Mouse (Mus musculus): ENCODE measurements around the gene Gp1bb. TPM values are rescaled to one million over a fixed set of nuclear protein-coding genes. Genes with fewer than 3 reads are reported as not detected.
A peak's percentile ranks its signal among the peaks of the same experiment; 100 is the strongest.

The Gp1bb gene
- 9.6 and 9.7 TPM in 2 replicates for polyA plus RNA-seq (2015; fragmentation: Nextera tagmentation; extraction: Ambion mirVana)

DNA sequence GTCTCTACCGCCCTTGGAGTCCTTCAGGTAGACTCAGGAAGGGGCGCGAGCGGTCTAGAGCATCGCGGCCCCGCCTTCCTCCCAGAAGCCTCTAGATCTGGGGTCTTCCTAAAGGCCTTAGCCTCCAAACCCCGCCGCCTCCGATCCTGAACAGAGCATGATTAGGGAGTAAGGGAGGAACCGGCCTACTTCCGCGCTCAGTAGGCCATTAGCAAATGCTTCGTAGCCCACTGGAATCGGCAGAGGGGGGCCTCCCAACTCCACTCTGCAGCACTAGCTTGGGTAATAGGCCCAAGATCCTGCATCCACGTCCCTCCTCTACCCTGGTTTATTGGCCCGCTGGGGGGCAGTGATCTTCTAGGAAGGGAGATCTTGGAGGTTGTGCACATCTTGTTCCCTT is at the start of gene Gp1bb:
TSS of gene Gp1bb (minus strand) at position 385 of the 400 bp plus-strand sequence.
- peaks cover 65% of the 10 kb centered on the region for H3K27me3 ChIP-seq (replicated peaks; ENCODE audit: control insufficient read depth, insufficient read depth, low read length)
- WGBS, result 25% methylated on average over 17 of the region's 17 CpGs
- no peak for ATAC-seq
- H3K9ac ChIP-seq (ENCODE audit: low read depth, low read length), result peak within 1 kb of the TSS; percentile 54; the same call in 1 of the 2 replicates
- H3K4me2 ChIP-seq (ENCODE audit: low read length), result peak within 1 kb of the TSS; percentile 81
- peaks cover 39% of the 10 kb centered on the region for H3K36me3 ChIP-seq (ENCODE audit: control insufficient read depth, insufficient read depth, low read length)
- H3K4me1 ChIP-seq (ENCODE audit: control insufficient read depth, insufficient read depth, low read depth, low read length), result peaks cover 30% of the 10 kb centered on the region
- peaks cover 2% of the 10 kb centered on the region; the same call in 1 of the 2 replicates for H3K9me3 ChIP-seq (ENCODE audit: control insufficient read depth, low read length)
- no peak within 1 kb of the TSS for H3K27ac ChIP-seq (ENCODE audit: low read depth, low read length)
- H3K4me3 ChIP-seq (ENCODE audit: low read length), result peak within 1 kb of the TSS; percentile 42

GRCm38 (mm10) chr16:18669914-18670313 is 47.7 kb upstream of the Gp1bb start:
- ATAC-seq, result no peak
- no peak overlapping the region for H3K4me3 ChIP-seq (ENCODE audit: low read length)
- no peak overlapping the region for H3K27ac ChIP-seq (ENCODE audit: low read depth, low read length)
- 75% methylated on average over 6 of the region's 6 CpGs for WGBS
- no peak overlapping the region for H3K9ac ChIP-seq (ENCODE audit: low read depth, low read length)
- H3K9me3 ChIP-seq (ENCODE audit: control insufficient read depth, low read length), result no peaks in the 10 kb centered on the region
- H3K4me1 ChIP-seq (ENCODE audit: control insufficient read depth, insufficient read depth, low read depth, low read length), result no peaks in the 10 kb centered on the region
- no peaks in the 10 kb centered on the region; the same call in 1 of the 2 replicates for H3K27me3 ChIP-seq (replicated peaks; ENCODE audit: control insufficient read depth, insufficient read depth, low read length)
- H3K36me3 ChIP-seq (ENCODE audit: control insufficient read depth, insufficient read depth, low read length), result no peaks in the 10 kb centered on the region
- no peak overlapping the region for H3K4me2 ChIP-seq (ENCODE audit: low read length)

DNA sequence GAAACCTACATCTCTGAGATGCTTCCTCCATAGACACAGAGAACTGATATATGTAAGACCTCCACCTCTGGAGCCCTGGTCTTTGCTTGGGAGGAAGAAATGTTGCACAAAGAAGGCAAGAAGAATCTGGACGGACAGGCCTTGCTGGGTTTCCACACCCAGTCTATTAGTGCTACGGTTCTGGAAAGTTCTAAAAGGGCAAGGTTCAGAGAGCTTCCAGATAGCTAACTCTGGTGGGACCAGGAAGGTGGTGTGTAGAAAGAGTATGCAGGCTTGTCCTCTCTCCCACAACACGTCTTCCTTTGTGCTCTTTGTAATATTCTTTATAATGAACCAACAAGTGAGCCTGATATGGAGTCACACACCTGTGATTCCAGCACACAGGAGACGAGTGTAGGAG is 36.4 kb upstream of the Gp1bb start:
- Histone ChIP-seq H3K36me3 (ENCODE audit: control insufficient read depth, insufficient read depth, low read length) (no peaks in the 10 kb centered on the region), H3K4me3 (ENCODE audit: low read length) (no peak overlapping the region), H3K9me3 (ENCODE audit: control insufficient read depth, low read length) (no peaks in the 10 kb centered on the region), H3K27ac (ENCODE audit: low read depth, low read length) (no peak overlapping the region), H3K9ac (ENCODE audit: low read depth, low read length) (no peak overlapping the region), H3K27me3 (replicated peaks; ENCODE audit: control insufficient read depth, insufficient read depth, low read length) (no peaks in the 10 kb centered on the region), H3K4me2 (ENCODE audit: low read length) (no peak overlapping the region), H3K4me1 (ENCODE audit: control insufficient read depth, insufficient read depth, low read depth, low read length) (no peaks in the 10 kb centered on the region)
- 82% methylated on average over 4 of the region's 4 CpGs for WGBS
- no peak for ATAC-seq

- ATAC-seq, result no peak
- Histone ChIP-seq H3K4me3 (ENCODE audit: low read length) (no peak overlapping the region), H3K36me3 (ENCODE audit: control insufficient read depth, insufficient read depth, low read length) (no peaks in the 10 kb centered on the region), H3K9me3 (ENCODE audit: control insufficient read depth, low read length) (no peaks in the 10 kb centered on the region), H3K9ac (ENCODE audit: low read depth, low read length) (no peak overlapping the region), H3K27me3 (replicated peaks; ENCODE audit: control insufficient read depth, insufficient read depth, low read length) (no peaks in the 10 kb centered on the region), H3K4me1 (ENCODE audit: control insufficient read depth, insufficient read depth, low read depth, low read length) (no peaks in the 10 kb centered on the region), H3K4me2 (ENCODE audit: low read length) (no peak overlapping the region), H3K27ac (ENCODE audit: low read depth, low read length) (no peak overlapping the region)
- WGBS, result 65% methylated on average over 5 of the region's 5 CpGs
Measured at GRCm38 (mm10) chr16:18655372-18656098, 33.3 kb upstream of the Gp1bb start.

DNA sequence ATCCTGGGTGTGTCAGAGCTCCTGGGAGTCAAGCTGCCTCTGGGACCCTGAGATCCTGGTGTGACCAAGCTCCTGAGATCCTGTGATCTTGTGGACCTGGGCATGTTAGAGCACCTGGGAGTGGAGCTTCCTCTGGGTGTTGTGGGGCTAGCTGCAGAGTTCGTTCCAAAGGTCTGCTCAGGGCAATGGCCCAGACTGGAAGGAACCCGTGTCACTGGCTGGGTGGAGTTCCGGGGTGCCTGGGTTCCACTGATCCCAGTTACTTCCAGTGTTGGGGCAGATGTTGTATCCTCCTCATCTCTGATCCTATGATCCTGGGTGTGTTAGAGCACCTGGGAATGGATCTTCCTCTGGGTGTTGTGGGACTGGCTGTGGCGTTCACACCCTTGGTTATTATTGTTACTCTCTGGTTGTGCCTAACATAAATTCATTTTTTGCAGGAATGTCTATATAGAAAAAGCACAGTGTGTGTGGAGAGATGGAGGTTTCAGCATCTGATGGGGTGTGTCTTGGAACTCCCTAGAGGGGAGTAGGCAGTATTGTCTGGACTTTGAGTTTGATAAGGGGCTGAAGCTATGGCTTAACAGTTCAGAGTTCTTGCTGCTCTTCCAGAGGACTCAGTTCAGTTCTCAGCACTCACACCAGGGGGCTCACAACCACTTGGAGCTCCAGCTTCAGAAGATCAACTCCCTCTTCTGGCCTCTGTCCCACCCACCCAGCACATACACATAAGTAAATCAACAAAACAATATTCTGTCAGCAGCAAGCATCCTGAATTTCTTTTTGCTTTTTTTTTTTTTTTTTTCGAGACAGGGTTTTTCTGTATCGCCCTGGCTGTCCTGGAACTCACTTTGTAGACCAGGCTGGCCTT is 31.3 kb upstream of the Gp1bb start:
- H3K9me3 ChIP-seq (ENCODE audit: control insufficient read depth, low read length), result no peaks in the 10 kb centered on the region
- no peaks in the 10 kb centered on the region for H3K36me3 ChIP-seq (ENCODE audit: control insufficient read depth, insufficient read depth, low read length)
- ATAC-seq, result no peak
- no peak overlapping the region for H3K4me3 ChIP-seq (ENCODE audit: low read length)
- no peak overlapping the region for H3K9ac ChIP-seq (ENCODE audit: low read depth, low read length)
- 92% methylated on average over 6 of the region's 6 CpGs for WGBS
- H3K4me1 ChIP-seq (ENCODE audit: control insufficient read depth, insufficient read depth, low read depth, low read length), result no peaks in the 10 kb centered on the region
- H3K4me2 ChIP-seq (ENCODE audit: low read length), result no peak overlapping the region
- H3K27me3 ChIP-seq (replicated peaks; ENCODE audit: control insufficient read depth, insufficient read depth, low read length), result no peaks in the 10 kb centered on the region
- no peak overlapping the region for H3K27ac ChIP-seq (ENCODE audit: low read depth, low read length)

GRCm38 (mm10) chr16:18649126-18649525 is 26.9 kb upstream of the Gp1bb start:
- Histone ChIP-seq H3K36me3 (ENCODE audit: control insufficient read depth, insufficient read depth, low read length) (no peaks in the 10 kb centered on the region), H3K4me3 (ENCODE audit: low read length) (no peak overlapping the region), H3K4me1 (ENCODE audit: control insufficient read depth, insufficient read depth, low read depth, low read length) (no peaks in the 10 kb centered on the region), H3K27me3 (replicated peaks; ENCODE audit: control insufficient read depth, insufficient read depth, low read length) (no peaks in the 10 kb centered on the region), H3K4me2 (ENCODE audit: low read length) (no peak overlapping the region), H3K9me3 (ENCODE audit: control insufficient read depth, low read length) (no peaks in the 10 kb centered on the region), H3K27ac (ENCODE audit: low read depth, low read length) (no peak overlapping the region), H3K9ac (ENCODE audit: low read depth, low read length) (no peak overlapping the region)
- no peak for ATAC-seq
- 67% methylated on average over 3 of the region's 3 CpGs for WGBS

- no peak for ATAC-seq
- Histone ChIP-seq H3K4me2 (ENCODE audit: low read length) (no peak overlapping the region), H3K4me3 (ENCODE audit: low read length) (no peak overlapping the region), H3K4me1 (ENCODE audit: control insufficient read depth, insufficient read depth, low read depth, low read length) (no peaks in the 10 kb centered on the region), H3K36me3 (ENCODE audit: control insufficient read depth, insufficient read depth, low read length) (no peaks in the 10 kb centered on the region), H3K27ac (ENCODE audit: low read depth, low read length) (no peak overlapping the region), H3K9ac (ENCODE audit: low read depth, low read length) (no peak overlapping the region), H3K27me3 (replicated peaks; ENCODE audit: control insufficient read depth, insufficient read depth, low read length) (no peaks in the 10 kb centered on the region), H3K9me3 (ENCODE audit: control insufficient read depth, low read length) (no peaks in the 10 kb centered on the region)
- WGBS, result 82% methylated on average over 6 of the region's 6 CpGs
Measured at GRCm38 (mm10) chr16:18645329-18645728, 23.1 kb upstream of the Gp1bb start.

DNA sequence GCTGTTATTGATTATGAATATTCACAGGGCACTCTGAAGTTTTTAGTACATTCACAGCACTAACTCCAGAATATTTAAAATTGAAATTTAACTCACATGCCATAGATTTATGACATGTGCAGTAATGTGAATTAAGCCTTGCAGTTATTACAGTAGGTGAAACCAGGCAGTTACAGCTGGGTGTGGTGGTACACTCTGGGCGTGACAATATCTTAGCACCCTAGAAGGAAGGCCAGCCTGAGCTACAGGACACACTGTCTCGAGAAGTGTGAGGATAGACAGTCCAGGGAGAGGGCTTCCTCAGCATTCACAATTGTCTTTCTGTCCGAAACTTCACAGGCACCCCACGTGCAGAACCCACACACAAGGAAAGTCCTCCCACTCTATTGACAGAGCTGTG is 22.3 kb upstream of the Gp1bb start:
- no peak overlapping the region for H3K4me2 ChIP-seq (ENCODE audit: low read length)
- 73% methylated on average over 4 of the region's 4 CpGs for WGBS
- no peak overlapping the region for H3K27ac ChIP-seq (ENCODE audit: low read depth, low read length)
- no peak overlapping the region for H3K9ac ChIP-seq (ENCODE audit: low read depth, low read length)
- H3K27me3 ChIP-seq (replicated peaks; ENCODE audit: control insufficient read depth, insufficient read depth, low read length), result no peaks in the 10 kb centered on the region
- no peak overlapping the region for H3K4me3 ChIP-seq (ENCODE audit: low read length)
- no peaks in the 10 kb centered on the region for H3K9me3 ChIP-seq (ENCODE audit: control insufficient read depth, low read length)
- H3K36me3 ChIP-seq (ENCODE audit: control insufficient read depth, insufficient read depth, low read length), result no peaks in the 10 kb centered on the region
- ATAC-seq, result no peak
- no peaks in the 10 kb centered on the region for H3K4me1 ChIP-seq (ENCODE audit: control insufficient read depth, insufficient read depth, low read depth, low read length)

- Histone ChIP-seq H3K36me3 (ENCODE audit: control insufficient read depth, insufficient read depth, low read length) (no peaks in the 10 kb centered on the region), H3K4me2 (ENCODE audit: low read length) (no peak overlapping the region), H3K4me3 (ENCODE audit: low read length) (no peak overlapping the region), H3K27ac (ENCODE audit: low read depth, low read length) (no peak overlapping the region), H3K9me3 (ENCODE audit: control insufficient read depth, low read length) (no peaks in the 10 kb centered on the region), H3K27me3 (replicated peaks; ENCODE audit: control insufficient read depth, insufficient read depth, low read length) (no peaks in the 10 kb centered on the region), H3K9ac (ENCODE audit: low read depth, low read length) (no peak overlapping the region), H3K4me1 (ENCODE audit: control insufficient read depth, insufficient read depth, low read depth, low read length) (no peaks in the 10 kb centered on the region)
- WGBS, result 84% methylated on average over 11 of the region's 11 CpGs
- no peak for ATAC-seq
Measured at GRCm38 (mm10) chr16:18643406-18643998, 21.3 kb upstream of the Gp1bb start.

All from hindbrain, embryonic 16.5 days (tissue).